Mouse (Mus musculus) telencephalon, adult 2 months (tissue): ENCODE data around the gene E4f1.
"Not testable (repeated sequence)": the region's sequence is repeated elsewhere in the genome, so short reads cannot be mapped to it uniquely, and the experiment has no call there.

ENCODE experiments used
- DNase-seq: peaks from one replicate; pipeline ENCODE4 v3.0.0-alpha.2; 2011; ENCODE audit warnings: low read depth, low spot score

The E4f1 gene

DNA sequence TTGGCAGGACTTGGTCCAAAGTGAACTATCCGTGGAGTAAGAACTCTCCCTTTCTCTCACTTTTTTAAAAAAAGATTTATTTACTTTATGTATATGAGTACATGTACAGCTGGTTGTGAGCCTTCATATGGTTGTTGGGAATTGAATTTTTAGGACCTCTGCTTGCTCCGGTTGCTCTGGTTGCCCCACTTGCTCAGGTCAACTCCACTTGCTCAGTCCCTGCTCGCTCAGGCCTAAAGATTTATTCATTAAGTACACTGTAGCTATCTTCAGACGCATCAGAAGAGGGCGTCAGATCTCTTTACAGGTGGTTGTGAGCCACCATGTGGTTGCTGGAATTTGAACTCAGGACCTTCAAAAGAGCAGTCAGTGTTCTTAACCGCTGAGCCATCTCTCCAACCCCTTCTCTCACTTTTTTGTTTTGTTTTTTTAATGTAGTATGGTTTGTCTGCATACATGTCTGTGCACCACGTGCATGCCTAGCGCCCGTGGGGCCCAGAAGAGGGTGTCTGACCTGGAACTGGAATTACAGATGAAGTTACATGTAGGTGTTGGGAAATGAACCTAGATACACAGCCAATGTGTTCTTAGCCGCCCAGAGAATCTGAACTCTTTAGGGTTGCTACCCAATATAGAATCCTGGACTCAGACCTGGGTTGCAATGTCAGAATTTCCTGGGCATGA lies 14.4 kb downstream of the E4f1 start:
- not testable (repeated sequence) for DNase-seq

DNA sequence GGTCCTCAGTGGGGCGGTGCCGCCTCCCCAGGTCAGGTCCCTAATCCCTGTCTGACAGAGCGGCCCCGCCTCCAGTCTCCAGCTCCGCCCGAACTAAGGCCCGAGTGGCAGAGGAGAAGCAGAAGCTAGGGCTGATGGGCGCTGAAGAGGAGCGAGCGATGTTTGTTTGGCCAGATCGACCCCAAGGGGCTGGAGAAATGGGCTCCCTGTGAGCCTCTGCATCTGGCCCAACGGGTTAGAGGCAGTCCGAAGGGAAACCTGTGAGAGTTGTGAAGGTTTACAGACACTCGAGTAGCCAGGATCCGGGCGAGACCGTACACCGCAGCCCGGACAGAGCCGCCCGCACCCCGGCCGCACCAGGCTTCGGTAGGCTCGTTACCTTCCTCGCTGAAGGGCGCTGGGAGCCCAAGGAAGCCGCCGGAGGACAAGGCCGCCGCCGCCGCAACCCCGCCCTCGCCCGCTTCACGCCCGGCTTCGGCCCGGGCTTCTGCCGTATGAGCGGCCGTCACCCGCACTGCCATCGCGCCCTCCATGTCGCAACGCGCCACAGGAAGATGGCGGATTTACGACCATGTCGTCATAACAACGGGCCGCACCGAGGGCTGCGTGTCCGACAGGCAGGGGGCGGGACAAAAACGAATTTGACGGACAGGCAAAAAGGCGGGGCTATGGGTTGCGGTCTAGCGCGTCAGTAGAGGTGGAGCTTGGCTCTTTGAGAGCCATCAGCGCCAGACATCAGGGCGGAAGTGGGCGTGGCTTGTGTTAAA lies 15.2 kb downstream of the E4f1 start:
- peak; percentile 99 for DNase-seq

DNA sequence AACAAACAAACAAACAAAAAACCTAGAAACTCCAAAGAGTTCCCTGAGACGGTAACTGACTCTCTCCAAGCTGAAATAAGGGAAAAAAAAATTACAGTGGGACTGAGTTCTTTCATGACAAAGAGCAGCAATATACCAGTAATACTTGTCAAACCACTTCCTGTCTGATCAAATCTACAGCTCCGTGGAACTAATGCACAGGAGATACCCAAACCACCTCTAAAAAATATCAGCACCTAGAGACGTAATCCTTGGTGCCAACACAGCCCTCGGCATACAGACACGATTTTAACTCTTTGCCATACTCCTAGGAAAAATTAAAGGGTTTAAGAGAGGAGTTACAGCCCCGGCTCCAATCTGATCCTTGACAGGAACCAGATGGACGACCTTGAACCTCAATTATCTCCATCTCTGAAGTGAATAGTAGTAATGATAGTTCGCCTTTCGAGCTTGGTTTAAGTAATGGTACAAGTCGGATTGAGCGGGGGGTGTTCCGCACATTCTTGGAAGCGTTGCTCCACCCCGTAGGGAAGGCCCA lies 15.8 kb downstream of the E4f1 start:
- DNase-seq: no peak

DNA sequence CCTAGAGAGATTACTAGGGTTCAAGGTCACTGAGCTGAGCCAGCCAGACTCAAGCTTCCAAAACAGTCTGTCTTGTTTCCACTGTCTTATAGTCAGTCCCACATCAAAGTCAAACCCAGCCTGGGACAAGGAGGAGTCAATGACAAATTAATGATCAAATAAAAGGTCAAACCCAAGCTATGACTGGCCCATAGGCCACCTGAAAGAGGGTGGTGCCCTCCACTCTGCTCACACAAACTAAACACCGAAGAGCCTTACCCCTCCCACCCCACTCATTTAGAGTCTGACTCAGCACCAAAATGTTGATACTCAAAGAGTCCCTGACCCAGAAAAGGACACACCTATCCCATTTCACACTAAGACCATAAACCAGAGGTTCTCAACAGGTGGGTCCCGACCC lies 16.7 kb downstream of the E4f1 start:
- no peak for DNase-seq

DNA sequence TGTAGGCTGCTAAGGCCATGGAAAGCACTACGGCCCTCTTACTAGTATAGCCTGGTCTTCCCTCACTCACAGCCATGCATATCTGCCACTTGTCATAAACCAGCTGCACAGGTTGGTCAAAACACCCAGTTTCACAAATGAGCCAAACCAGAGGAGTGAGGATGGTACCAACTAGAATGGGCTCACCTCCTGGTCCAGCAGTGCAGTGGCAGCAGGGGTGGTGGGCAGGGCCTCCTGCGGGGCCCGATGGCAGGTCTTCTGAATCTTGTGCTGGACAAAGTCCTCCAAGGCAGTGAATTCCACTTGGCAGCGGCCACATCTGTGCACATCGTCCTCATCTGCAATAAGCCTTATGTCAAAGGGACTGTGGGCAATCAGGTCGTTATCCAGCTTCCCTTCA lies 18.9 kb downstream of the E4f1 start:
- DNase-seq: no peak

DNA sequence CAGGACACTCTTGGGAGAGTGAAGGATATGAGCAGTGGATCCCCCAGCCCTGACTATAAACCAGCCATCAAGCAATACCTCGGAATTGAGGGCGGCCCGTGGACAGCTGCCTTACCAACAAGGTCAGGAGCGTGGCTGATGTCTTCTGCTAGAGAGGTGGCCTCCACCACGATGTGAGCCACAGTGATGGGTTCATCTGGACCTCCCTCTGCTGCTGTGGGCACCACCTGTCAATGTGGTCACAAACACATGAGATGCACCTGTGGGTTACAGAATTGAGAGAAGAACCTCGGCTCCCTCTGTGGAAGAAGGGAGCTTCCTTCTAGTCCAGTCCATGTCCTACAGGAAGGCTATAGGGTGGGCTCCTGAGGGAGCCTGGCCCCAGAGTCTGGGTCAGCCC lies 20.6 kb downstream of the E4f1 start:
- DNase-seq: no peak

DNA sequence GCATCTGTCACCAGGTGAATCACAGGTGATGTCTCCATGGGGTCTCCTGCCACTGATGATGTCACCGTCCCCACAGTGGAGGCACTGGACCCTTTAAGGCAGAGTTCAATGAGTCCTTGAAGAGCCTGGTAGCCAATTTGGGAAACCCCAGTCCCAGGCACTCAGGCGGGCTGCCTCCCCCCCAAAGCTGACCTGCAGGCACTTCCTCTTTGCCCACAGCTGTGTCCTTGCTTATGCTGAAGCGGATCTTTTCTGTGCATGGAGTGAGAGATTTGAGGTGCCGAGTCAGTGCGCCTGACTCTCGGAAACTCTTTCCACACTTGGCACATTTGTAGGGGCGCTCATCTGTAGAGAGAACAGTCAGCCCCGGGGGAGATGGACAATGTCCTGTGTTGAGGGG lies 23.5 kb downstream of the E4f1 start:
- DNase-seq: no peak

DNA sequence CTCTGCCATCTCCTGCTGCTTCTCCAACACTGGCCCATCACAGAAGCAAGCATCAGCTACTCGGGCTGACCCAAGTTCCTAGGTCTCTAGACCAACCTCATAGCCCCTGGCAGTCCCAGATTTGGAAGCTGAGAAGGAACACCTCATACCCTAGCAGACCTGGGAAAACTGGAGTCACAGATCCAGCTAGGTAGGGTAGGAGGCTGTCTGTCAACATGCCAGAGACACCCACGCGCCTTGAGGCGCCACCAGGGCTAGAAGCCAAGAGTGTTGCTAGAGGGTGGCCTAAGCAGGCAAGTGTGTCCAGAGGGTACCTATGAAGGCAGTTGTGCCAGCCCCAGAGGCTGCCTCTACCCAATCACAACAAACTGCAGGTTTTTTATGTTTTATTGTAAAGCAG lies 26.7 kb downstream of the E4f1 start:
- DNase-seq: peak; percentile 23

DNA sequence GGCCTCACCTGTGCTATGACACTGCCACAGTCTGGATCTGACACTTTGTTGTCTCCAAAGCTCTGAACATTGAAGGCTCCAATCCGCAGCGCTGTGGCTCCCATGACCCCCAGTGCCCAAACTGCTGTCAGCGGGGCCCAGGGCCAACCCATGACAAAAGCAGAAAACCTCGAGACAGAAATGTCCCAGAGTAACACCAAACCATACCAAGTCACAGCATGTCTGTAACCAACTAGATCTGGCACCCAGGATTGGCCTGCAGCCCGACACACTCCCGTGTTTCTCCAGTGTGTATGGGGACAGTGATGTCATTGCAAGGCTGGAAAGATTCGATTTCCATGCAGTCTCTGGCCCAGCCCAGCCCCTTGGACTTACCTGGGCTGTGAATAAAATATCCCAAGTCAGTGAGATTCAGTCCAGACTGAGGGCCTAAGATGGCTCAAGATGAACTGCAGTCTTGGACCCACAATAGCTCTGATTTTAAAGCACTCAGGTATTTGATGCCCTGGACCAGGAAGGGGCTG lies 27.4 kb downstream of the E4f1 start, which contains the start of gene Dnase1l2:
Dnase1l2 (minus strand) TSS at position 474 of the 524 bp plus-strand sequence.
- no peak for DNase-seq

DNA sequence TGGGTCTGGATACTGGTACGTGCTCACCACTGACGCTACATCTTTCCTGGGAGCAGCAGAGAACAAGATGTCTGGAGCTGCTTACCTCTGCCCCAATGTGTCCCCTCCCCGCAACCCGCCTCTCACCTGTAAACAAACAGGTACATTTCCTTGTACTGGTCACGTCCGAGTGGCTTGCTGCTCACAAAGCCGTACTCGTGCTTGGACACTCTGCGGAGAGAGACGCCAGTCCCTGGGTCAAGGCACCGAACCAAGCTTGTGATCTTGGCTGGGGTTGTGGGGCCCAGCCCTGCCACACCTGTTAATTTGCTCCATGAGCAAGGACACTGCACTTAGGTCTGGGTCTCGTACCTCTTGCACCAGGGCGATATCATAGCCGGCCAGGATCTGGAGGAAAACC lies 28.0 kb downstream of the E4f1 start:
- no peak for DNase-seq

DNA sequence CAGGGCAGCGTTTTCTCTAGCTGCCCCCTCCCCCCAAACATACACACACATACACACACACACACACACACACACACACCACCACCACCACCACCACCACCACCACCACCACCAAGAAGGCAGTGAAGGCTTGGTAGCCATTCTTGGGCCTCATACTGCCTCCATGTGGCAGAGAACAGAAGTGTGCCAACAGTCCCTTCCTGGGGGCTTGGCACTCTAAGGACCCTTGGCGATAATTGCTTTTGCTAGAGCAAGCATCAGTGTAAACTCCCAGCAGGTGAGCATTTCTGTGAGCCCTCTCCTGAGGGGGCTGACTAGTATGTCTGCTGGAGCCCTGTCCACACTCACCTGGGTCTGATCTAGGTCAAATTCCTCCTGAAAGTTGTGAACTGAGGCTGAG lies 29.0 kb downstream of the E4f1 start:
- no peak for DNase-seq

DNA sequence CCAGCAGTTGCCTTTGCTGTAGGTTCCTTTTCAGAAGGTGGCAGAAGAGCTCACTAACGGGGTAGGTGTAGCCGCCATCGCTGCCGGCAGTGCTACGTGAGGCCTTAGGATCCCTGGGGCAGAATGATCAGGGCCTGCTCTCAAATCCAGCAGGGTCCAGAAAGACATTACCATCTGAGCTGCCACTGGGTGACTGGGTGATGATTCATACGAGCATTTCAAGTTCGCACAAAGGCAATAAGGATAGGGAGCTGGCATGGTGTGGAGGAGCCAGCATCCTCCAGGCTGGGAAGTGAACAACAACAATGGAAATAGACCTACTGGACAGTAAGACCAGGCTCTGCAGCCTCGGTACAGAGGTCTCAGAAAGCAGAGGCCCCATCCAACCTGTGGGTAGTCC lies 29.7 kb downstream of the E4f1 start:
- no peak for DNase-seq

DNA sequence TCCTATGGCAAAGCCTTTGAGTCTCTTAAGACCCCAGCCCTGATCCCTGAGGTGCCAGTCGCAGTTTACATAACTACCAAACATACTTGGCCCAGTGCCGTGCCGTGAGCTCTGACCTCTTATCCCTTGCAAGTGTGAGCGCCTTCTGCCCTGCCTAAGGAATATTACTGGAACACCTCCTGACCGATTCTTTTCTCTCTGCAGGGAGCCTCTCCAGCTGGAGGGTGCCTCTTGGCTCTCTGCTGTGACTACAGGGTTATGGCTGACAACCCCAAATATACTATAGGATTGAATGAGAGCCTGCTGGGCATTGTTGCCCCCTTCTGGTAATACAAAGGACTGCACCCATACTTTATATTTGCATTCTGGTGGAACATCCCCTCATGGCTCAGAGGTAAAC lies 33.1 kb downstream of the E4f1 start:
- no peak for DNase-seq

DNA sequence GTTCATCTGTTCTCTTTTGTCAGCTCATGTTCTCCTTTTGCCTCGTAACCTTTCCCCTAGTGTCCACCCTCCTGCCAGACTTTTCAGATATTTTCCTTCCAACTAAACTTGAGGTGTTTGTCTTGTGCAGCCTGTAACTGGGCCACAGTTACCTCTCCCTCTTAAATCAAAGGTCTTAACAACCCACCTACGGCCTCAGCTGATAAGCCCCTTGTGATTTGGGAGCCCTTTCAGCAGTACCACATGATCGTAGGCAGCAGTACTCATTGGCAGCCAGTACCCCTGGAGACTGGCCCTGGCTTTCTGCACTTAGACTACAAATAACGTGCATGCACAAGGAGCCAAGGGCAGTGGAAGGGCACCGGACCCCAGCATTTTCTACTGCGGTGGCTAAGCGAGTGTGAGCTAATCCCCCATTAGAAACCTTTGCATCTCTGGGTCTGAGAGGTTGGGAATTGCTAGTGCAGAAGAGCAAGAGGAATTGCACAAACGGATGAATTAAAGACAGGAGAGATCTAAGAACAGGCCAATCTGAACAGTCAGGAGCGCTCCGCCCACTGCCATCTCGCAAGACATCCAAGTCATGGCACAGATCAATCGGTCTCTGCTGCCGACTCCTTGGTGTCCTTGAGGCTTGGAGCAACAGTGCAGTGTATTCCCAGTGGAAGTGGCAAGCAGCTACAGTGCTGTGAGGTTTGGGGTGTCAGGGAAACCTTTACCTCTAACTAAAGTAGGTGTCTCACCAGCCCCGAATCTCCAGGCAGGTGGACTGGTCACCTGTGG lies 40.7 kb downstream of the E4f1 start:
- DNase-seq: no peak

DNA sequence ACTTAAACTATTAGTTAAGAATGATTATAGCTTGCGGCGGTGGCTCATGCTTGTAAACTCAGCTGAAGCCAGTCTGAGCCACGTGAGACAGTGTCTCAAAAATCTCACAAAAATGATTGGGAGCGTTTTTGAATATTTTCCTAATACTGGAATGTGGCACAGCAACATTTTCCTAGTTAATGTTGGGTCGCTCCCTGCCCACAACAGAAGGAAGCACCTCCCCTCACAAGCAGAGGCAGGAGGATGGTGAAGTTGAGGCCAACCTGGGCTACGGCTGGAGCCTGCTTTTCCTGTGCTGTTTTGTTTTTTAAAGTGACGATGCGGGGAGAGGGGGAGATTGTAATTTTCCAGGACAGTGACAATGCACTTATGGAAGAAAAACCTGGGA lies 42.9 kb downstream of the E4f1 start:
- no peak for DNase-seq

DNA sequence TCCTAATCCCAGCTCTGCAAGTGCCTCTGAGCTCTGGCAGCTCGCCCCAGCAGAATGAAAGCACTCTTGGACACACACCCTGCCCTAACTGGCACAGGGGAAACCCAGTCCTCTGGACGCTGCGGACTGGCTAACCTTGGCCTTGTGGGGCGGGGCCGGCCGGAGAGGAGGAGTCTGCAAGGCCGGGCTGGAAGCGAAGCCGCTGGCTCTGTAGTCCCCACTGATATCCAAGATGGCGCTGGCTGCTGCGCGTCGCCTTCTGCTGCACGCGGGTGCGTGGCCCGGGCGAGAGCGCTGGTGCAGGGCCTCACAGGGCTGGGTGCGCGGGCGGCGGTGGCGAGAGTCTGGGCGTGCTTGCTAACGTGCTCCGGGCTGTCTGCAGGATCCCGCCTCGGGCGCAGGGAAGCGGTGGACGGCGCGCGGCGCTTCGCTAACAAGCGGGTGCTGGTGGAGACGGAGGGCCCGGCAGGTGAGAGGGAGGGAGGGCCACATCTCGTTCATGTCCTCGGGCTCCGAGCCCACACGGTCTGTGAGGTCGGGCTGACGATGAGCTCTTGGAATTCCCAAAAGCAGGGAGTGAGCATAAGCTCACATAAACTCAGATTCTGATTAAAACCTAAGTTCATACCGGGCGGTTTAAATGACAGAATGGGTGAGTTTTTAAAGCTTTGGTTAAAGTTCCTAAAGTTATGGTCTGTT lies 43.5 kb downstream of the E4f1 start, which contains the start of gene Eci1:
Eci1 (plus strand) TSS at position 171 of the 699 bp plus-strand sequence.
- DNase-seq: peak; percentile 76

DNA sequence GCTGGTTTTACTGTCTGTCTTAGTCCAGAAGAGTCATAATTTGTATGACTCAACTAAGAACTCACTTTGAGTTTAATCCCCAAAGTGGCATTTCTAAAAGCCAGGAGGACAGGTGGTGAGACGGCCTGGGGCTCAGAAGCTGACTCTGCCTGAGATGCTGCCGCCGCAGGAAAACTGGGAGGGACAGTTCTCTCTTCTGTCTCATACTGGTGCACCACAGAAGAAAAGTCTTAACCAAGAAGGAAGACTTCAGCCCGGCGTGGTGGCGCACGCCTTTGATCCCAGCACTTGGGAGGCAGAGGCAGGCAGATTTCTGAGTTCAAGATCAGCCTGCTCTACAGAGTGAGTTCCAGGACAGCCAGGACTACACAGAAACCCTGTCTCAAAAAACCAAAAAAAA lies 44.2 kb downstream of the E4f1 start:
- no peak for DNase-seq

DNA sequence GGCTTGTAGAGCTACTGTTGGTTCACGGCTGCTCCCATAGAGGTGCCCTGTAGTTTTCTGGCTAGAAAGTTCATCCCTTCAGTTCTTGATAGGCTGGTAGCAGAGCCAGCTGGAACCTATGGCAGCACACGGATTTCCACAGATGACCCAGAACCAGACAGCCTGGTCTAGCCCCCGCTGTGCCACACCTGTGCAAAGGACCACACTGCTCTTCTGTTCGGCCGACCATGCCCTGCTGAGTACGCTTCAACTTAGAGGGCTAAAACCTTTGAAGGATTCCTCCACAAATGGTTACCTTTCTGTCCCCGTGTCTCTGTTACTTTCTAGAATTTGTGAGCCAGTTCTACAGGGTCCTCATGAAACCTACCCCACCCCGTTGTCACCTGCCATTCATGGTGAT lies 44.8 kb downstream of the E4f1 start:
- DNase-seq: not testable (repeated sequence)

DNA sequence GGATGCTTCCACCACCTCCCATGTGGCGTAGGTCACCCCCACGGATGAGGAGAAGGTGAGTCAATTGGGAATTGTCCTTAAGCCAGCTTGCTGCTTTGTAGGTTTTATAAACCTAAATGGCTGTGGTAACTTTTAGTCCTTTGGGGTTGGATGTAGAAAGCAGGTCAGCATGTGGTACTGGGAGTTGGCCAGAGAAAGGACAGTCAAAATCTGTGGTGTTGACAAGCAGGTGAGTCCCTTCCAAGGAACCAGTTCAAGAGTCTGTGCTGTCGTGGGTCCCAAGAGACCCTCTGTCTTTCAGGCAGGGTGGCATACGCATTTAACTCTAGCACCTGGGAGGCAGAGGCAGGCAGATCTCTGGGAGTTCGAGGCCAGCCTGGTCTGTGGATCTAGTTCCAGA lies 45.6 kb downstream of the E4f1 start:
- DNase-seq: no peak

DNA sequence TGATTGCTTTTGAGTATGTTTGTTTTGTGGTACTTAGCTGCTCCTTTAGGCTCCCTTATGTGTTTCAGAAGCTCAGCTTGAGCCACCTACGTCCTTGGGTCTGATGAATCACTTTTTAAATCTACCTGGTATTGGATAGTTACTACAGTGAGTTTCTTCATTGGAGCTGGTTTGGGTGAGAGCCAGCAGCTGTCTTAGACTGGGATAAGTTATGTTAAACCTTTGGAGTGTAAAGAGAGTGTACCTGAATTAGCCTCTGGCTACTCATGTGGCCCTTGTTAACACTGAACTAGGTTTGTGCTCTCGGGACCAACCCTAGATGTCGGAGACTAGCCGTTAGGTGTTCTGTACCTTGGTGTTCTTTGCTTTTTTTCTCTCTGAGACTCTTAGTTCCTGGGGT lies 47.0 kb downstream of the E4f1 start:
- no peak for DNase-seq

DNA sequence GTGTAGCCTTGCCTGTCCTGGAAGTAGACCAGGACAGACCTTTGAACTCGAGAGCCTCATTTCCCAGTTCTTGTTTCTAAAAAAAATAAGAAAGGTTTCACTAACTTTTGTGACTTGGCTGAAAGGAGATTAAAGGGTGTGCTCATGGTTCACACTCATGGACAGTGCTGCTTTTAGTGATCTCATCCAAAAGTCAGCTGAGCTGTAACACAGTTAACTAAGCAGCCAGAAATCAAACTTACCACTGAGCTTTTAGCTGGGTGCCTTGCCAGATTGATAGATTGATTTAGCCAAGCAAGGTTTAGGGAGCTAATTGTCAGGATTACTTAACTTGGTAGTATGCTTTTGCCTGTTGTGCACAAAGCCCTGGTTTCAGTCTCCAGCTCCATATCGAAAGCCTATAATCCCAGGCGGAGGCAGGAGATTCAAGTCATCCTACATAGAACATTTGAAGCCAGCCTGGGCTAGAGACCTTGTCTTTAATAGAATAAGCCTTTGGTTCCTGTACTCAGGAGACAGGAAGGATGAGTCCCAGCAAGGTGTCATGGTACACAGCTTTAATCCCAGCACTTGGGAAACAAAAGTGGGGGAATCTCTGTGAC lies 54.0 kb downstream of the E4f1 start:
- DNase-seq: no peak
